Mouse (Mus musculus) embryo, embryonic 11.5 days (tissue): ENCODE data around the gene Kif5a.

ENCODE experiments used
- DNase-seq: peaks from one replicate; pipeline ENCODE4 v3.0.0-alpha.2; 2012; ENCODE audit warnings: low read depth, low spot score

Gene Kif5a

GRCm38 (mm10) chr10:127217177-127217576 is 46.0 kb downstream of the Kif5a start:
- DNase-seq, result no peak

GRCm38 (mm10) chr10:127216456-127216855 is 46.7 kb downstream of the Kif5a start:
- DNase-seq, result no peak

GRCm38 (mm10) chr10:127214422-127214803 is 48.7 kb downstream of the Kif5a start:
- no peak for DNase-seq

- no peak for DNase-seq
Measured at GRCm38 (mm10) chr10:127213704-127214421, 49.3 kb downstream of the Kif5a start.

- DNase-seq, result no peak
Measured at GRCm38 (mm10) chr10:127213272-127213671, 49.9 kb downstream of the Kif5a start.

GRCm38 (mm10) chr10:127211414-127211854 is 51.7 kb downstream of the Kif5a start, which contains the start of gene Pip4k2c:
Pip4k2c (minus strand) TSS chr10:127211585.
- peak; percentile 72 for DNase-seq

GRCm38 (mm10) chr10:127210961-127211405 is 52.2 kb downstream of the Kif5a start:
- DNase-seq, result no peak

- no peak for DNase-seq
Measured at GRCm38 (mm10) chr10:127209928-127210570, 53.1 kb downstream of the Kif5a start.

GRCm38 (mm10) chr10:127208921-127209320 is 54.2 kb downstream of the Kif5a start:
- no peak for DNase-seq

- no peak for DNase-seq
Measured at GRCm38 (mm10) chr10:127205373-127205772, 57.8 kb downstream of the Kif5a start.

- no peak for DNase-seq
Measured at GRCm38 (mm10) chr10:127204589-127204988, 58.6 kb downstream of the Kif5a start.

- DNase-seq, result no peak
Measured at GRCm38 (mm10) chr10:127203106-127203505, 60.0 kb downstream of the Kif5a start.

GRCm38 (mm10) chr10:127200279-127200678 is 62.9 kb downstream of the Kif5a start:
- DNase-seq, result no peak

- no peak for DNase-seq
Measured at GRCm38 (mm10) chr10:127199474-127199873, 63.7 kb downstream of the Kif5a start.

- no peak for DNase-seq
Measured at GRCm38 (mm10) chr10:127199068-127199467, 64.1 kb downstream of the Kif5a start.

GRCm38 (mm10) chr10:127198492-127198891 is 64.7 kb downstream of the Kif5a start:
- no peak for DNase-seq

GRCm38 (mm10) chr10:127197505-127198110 is 65.5 kb downstream of the Kif5a start:
- no peak for DNase-seq

- DNase-seq, result no peak
Measured at GRCm38 (mm10) chr10:127197104-127197503, 66.0 kb downstream of the Kif5a start.

GRCm38 (mm10) chr10:127196392-127196791 is 66.8 kb downstream of the Kif5a start:
- DNase-seq, result no peak

GRCm38 (mm10) chr10:127195328-127196129 is 67.6 kb downstream of the Kif5a start, which contains the start of gene Dtx3:
Dtx3 (minus strand) TSS chr10:127195728.
- no peak for DNase-seq

GRCm38 (mm10) chr10:127194428-127195327 is 68.5 kb downstream of the Kif5a start:
- DNase-seq, result no peak
